Mouse (Mus musculus): ENCODE results near the gene Ptpn1.

DNA sequence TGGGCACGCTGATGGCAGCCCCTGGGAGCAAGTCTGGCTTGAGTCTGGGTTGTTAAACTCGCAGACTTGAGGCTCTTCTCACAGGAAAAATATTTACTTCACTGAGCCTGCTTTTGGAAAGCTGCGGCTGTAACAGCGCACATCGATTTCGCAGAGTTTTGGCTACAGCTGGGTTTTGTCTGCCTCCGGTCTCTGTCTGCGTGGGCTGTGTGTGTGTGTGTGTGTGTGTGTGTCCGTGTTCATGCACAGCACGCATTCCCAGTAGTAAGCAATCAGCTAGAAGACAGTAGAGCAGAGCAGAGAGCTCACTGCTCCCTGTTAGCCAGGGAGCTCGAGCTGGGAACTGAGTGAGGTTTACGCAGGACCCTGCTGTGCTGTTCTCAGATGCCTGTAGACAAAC, 93.3 kb downstream of the Ptpn1 start:
- TF ChIP-seq POLR2A (IDR thresholded peaks at IDR 0.05; ENCODE audit: extremely low read depth, insufficient read depth, low read length), result no peak
- no peak for TF ChIP-seq CTCF (IDR thresholded peaks at IDR 0.05; ENCODE audit: extremely low read depth, insufficient read depth, low read length)

Data from cortical plate, adult 2 months (tissue).